Mouse (Mus musculus) CH12.LX (cell line): ENCODE data around the gene Smg7.
A peak's percentile ranks its signal among the peaks of the same experiment; 100 is the strongest.

Experiments used
- CTCF ChIP-seq, 2 experiments: IDR thresholded peaks in 1 of 2; conservative IDR thresholded peaks in 1 of 2; 2 replicates each; pipeline ENCODE4 v1.5.1; 2011 to 2012; ENCODE audit warnings: low read depth in 2 of 2, low read length in 2 of 2, improper control_type of control experiment in 1 of 2, inconsistent platforms in 1 of 2, mild to moderate bottlenecking in 1 of 2, moderate library complexity in 1 of 2
- ELF1 ChIP-seq: IDR thresholded peaks from 2 replicates; pipeline ENCODE4 v1.6.1; 2014; ENCODE audit warnings: low read depth, mild to moderate bottlenecking, inconsistent platforms, low read length, improper control_type of control experiment
- ETS1 ChIP-seq: conservative IDR thresholded peaks from 2 replicates; pipeline ENCODE4 v1.6.1; 2012; ENCODE audit warnings: low read depth, mild to moderate bottlenecking, inconsistent platforms, low read length, improper control_type of control experiment, moderate library complexity
- MAX ChIP-seq: IDR thresholded peaks from 2 replicates; pipeline ENCODE4 v1.6.1; 2011; ENCODE audit warnings: low read length, improper control_type of control experiment
- MXI1 ChIP-seq: IDR thresholded peaks from 2 replicates; pipeline ENCODE4 v1.6.1; 2011; ENCODE audit warnings: mild to moderate bottlenecking, low read depth, low read length, improper control_type of control experiment
- MYC ChIP-seq: IDR thresholded peaks from 2 replicates; pipeline ENCODE4 v1.6.1; 2011; ENCODE audit warnings: low read depth, mild to moderate bottlenecking, improper control_type of control experiment, low read length
- NRF1 ChIP-seq: IDR thresholded peaks from 2 replicates; pipeline ENCODE4 v1.6.1; 2014; ENCODE audit warnings: low read depth, mild to moderate bottlenecking, inconsistent platforms, low read length, improper control_type of control experiment, moderate library complexity
- POLR2A ChIP-seq: IDR thresholded peaks from 2 replicates; pipeline ENCODE4 v1.6.1; 2011; ENCODE audit warnings: low read depth, mild to moderate bottlenecking, improper control_type of control experiment, low read length
- POLR2AphosphoS2 ChIP-seq: IDR thresholded peaks from 2 replicates; pipeline ENCODE4 v1.6.1; 2011; ENCODE audit warnings: low read depth, low read length, improper control_type of control experiment
- RAD21 ChIP-seq: IDR thresholded peaks from 2 replicates; pipeline ENCODE4 v1.6.1; 2011; ENCODE audit warnings: low read depth, mild to moderate bottlenecking, low read length, improper control_type of control experiment, moderate library complexity
- SIN3A ChIP-seq: IDR thresholded peaks from 2 replicates; pipeline ENCODE4 v1.6.1; 2012; ENCODE audit warnings: low read length, improper control_type of control experiment, inconsistent platforms
- SMC3 ChIP-seq: IDR thresholded peaks from 2 replicates; pipeline ENCODE4 v1.6.1; 2011; ENCODE audit warnings: low read depth, low read length, improper control_type of control experiment
- USF2 ChIP-seq: conservative IDR thresholded peaks from 2 replicates; pipeline ENCODE4 v1.6.1; 2011; ENCODE audit warnings: low read depth, low read length, improper control_type of control experiment
- ZC3H11A ChIP-seq: IDR thresholded peaks from 2 replicates; pipeline ENCODE4 v1.6.1; 2012; ENCODE audit warnings: low read depth, mild to moderate bottlenecking, inconsistent platforms, low read length, improper control_type of control experiment

GRCm38 (mm10) chr1:152838026-152838702 lies 64.3 kb downstream of the Smg7 start:
- no peak for TF ChIP-seq MYC
- no peak; the same call in 1 of the 2 replicates for TF ChIP-seq POLR2A
- no peak; a peak in 1 of 4 replicates for TF ChIP-seq CTCF (conservative IDR thresholded peaks at IDR 0.05 in 1 of 2, IDR thresholded peaks at IDR 0.05 in 1 of 2; ENCODE audit: low read depth in 2 of 2, low read length in 2 of 2)
- no peak for TF ChIP-seq RAD21
- TF ChIP-seq ETS1: no peak
- TF ChIP-seq POLR2AphosphoS2: no peak
- no peak for TF ChIP-seq NRF1
- no peak; the same call in 1 of the 2 replicates for TF ChIP-seq MXI1
- TF ChIP-seq ELF1: no peak
- no peak for TF ChIP-seq ZC3H11A
- TF ChIP-seq SIN3A: no peak
- no peak for TF ChIP-seq USF2
- TF ChIP-seq SMC3: peak; percentile 22; the same call in 1 of the 2 replicates
- no peak for TF ChIP-seq MAX
